Mouse (Mus musculus) A20 (cell line): ENCODE measurements around the gene Prss56.

Experiments
- DNase-seq: peaks from one replicate; pipeline ENCODE4 v3.0.0-alpha.2; 2011; ENCODE audit warnings: low read depth, low spot score

Gene Prss56

DNA sequence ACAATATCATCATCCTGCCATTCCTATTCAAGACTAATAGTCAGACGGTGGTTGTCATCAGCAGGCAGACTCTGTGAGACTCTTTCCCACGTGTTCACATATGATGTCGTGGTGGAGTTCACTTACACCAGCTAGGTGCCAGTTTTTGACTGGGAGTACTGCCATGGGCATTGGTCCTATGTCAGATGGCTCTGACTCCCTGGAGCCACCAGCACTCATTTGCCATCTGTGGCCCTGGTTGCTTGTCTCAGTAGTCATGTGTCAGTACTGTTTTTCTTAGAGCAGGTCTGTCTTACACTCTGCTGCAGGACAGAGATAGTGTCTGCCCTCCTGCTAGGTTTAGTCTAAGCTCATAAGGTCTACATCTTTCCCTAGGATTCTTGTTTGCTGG, 44.0 kb downstream of the Prss56 start:
- no peak for DNase-seq

GRCm38 (mm10) chr1:87230606-87231005, 47.5 kb downstream of the Prss56 start:
- DNase-seq: no peak

GRCm38 (mm10) chr1:87232197-87232596, 49.1 kb downstream of the Prss56 start:
- DNase-seq: no peak
